Mouse (Mus musculus): ENCODE measurements at regions not wholly inside any gene's neighbourhood (a gene's known extent, or its start where the extent isn't known, plus 50 kb on each side); places are given as distances from the start of the nearest gene placed in this dataset.

DNA sequence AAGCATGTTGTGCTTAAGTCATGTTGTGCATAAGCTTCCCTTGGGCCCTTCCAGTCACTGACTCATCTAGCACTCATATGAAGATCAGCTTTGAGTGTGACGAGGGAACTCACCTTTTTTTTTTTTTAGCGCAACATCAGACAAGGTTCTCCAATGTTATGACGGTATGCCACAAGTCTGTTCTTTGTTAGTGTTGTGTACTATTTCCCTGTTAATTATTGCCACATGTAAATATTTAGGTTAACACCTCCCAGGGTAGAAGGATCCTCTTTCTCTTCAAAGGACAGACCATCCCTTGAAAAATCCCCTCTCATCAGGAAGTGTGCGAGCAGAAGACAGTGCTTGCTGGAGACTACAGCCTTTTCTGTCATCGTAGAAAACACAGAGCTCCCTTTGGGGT lies 129.9 kb downstream of the Dusp6 start:
- H3K4me1 ChIP-seq (ENCODE audit: control insufficient read depth, insufficient read depth, insufficient read length, low read length), result no peaks in the 10 kb centered on the region
- no peaks in the 10 kb centered on the region for H3K27me3 ChIP-seq (ENCODE audit: control insufficient read depth, insufficient read depth, low read length)
- WGBS, result 75% methylated on average over 5 of the region's 5 CpGs

DNA sequence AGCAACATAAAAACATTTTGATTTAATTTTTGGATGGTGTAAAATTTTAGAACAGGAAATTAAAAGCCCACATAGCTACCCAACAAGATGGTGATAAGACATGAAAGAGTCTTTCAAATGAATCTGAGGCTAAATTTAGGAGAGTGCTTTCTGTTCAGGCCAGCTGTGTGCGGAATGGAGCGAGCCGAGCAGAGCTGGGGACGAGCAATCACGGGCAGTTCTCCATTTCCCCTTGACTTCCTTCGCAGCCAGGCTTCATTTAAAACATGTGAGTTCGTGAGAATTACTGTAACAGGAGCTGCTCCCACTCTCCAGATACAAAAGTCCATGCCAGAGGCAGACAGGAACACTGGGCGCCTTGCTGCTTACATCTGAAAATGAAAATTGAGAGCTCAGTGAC lies 130.5 kb downstream of the Dusp6 start:
- Histone ChIP-seq H3K27ac (ENCODE audit: insufficient read depth, low read depth, low read length) (no peak overlapping the region), H3K36me3 (ENCODE audit: control insufficient read depth, insufficient read depth, low read length) (no peaks in the 10 kb centered on the region), H3K4me3 (ENCODE audit: low read depth, low read length) (no peak overlapping the region), H3K4me1 (ENCODE audit: control insufficient read depth, insufficient read depth, insufficient read length, low read length) (no peaks in the 10 kb centered on the region), H3K27me3 (ENCODE audit: control insufficient read depth, insufficient read depth, low read length) (no peaks in the 10 kb centered on the region)
- TF ChIP-seq POLR2A (IDR thresholded peaks at IDR 0.05; ENCODE audit: low read depth, low read length), result no peak
- WGBS, result 65% methylated on average over 8 of the region's 8 CpGs

More for the DNA sequence above, 129.9 kb downstream of the Dusp6 start:
- TF ChIP-seq CTCF (IDR thresholded peaks at IDR 0.05; ENCODE audit: extremely low read depth, insufficient read length, insufficient replicate concordance, low read depth, low read length), result no peak
- no peak for TF ChIP-seq POLR2A (IDR thresholded peaks at IDR 0.05; ENCODE audit: low read depth, low read length)
- H3K4me3 ChIP-seq (ENCODE audit: low read depth, low read length), result no peak overlapping the region
- H3K36me3 ChIP-seq (ENCODE audit: control insufficient read depth, insufficient read depth, low read length), result no peaks in the 10 kb centered on the region
- H3K27ac ChIP-seq (ENCODE audit: insufficient read depth, low read depth, low read length), result no peak overlapping the region

DNA sequence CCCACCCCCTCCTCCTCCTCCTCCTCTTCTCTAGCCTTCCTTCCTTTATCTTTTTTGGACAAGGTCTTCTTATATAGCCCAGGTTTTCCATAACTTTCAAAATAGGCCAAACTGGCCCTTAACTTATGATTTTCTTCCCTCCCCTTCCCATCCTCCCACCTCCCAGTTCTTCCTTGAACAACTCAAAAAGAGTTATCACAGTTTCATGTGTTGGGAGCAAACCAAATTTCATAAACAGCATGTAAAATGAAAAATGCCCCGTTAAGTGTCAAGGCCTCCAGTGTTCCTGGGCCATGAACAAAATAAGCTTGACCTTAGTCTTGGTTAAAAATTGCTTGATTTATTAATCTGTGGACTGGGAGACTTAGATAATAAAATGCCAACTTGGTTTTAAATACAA lies 132.4 kb downstream of the Dusp6 start:
- H3K4me1 ChIP-seq (ENCODE audit: control insufficient read depth, insufficient read depth, insufficient read length, low read length), result no peaks in the 10 kb centered on the region
- no peak overlapping the region for H3K4me3 ChIP-seq (ENCODE audit: low read depth, low read length)
- H3K36me3 ChIP-seq (ENCODE audit: control insufficient read depth, insufficient read depth, low read length), result no peaks in the 10 kb centered on the region
- H3K27ac ChIP-seq (ENCODE audit: insufficient read depth, low read depth, low read length), result no peak overlapping the region
- 92% methylated on average over 1 of the region's 1 CpGs for WGBS
- H3K27me3 ChIP-seq (ENCODE audit: control insufficient read depth, insufficient read depth, low read length), result no peaks in the 10 kb centered on the region
- TF ChIP-seq POLR2A (IDR thresholded peaks at IDR 0.05; ENCODE audit: low read depth, low read length) (no peak), CTCF (IDR thresholded peaks at IDR 0.05; ENCODE audit: extremely low read depth, insufficient read length, insufficient replicate concordance, low read depth, low read length) (no peak)

DNA sequence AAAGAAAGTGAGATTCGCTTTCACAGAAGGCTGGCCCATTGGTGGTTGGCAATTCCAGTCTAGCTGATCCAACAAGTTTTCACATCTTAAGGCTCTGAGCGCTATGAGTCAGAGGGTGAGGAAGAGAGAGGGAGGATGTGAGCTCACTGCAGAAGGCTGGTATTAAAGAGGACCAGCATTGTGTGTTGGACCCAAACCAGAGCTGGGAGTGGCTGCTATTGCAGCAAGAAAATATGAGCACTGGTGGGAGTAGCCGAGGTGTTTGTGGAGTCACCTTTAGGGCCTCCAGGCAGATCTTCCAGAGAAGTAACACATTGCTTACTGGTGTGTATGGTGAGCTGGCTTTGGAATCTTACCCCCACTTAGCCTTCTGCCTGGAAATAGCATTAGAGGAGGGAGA lies 133.6 kb downstream of the Dusp6 start:
- no peak overlapping the region for H3K4me3 ChIP-seq (ENCODE audit: low read depth, low read length)
- 69% methylated on average over 3 of the region's 3 CpGs for WGBS
- H3K36me3 ChIP-seq (ENCODE audit: control insufficient read depth, insufficient read depth, low read length), result no peaks in the 10 kb centered on the region
- no peaks in the 10 kb centered on the region for H3K27me3 ChIP-seq (ENCODE audit: control insufficient read depth, insufficient read depth, low read length)
- no peaks in the 10 kb centered on the region for H3K4me1 ChIP-seq (ENCODE audit: control insufficient read depth, insufficient read depth, insufficient read length, low read length)
- no peak overlapping the region for H3K27ac ChIP-seq (ENCODE audit: insufficient read depth, low read depth, low read length)
- TF ChIP-seq CTCF (IDR thresholded peaks at IDR 0.05; ENCODE audit: extremely low read depth, insufficient read length, insufficient replicate concordance, low read depth, low read length) (no peak), POLR2A (IDR thresholded peaks at IDR 0.05; ENCODE audit: low read depth, low read length) (no peak)

DNA sequence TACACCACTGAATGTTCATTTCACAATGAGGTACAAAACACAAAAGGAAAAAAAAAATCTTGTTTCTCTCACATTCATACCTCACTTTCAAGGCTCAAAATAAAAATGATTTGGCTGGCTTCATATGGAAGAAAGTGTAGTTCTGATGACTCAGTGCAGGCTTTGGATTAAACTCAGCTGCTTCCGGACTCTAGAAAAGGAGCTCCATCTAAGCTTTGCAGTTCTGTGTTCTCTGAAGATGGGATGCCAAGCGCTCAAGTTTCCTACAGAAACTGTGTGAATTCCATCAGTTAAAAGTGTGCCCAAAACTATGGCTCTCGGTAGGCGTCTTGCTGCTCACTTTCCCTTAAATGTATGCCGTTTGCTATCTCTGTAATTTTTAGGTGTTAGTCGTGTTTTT lies 137.0 kb downstream of the Dusp6 start:
- Histone ChIP-seq H3K4me3 (ENCODE audit: low read depth, low read length) (no peak overlapping the region), H3K27me3 (ENCODE audit: control insufficient read depth, insufficient read depth, low read length) (no peaks in the 10 kb centered on the region), H3K27ac (ENCODE audit: insufficient read depth, low read depth, low read length) (no peak overlapping the region), H3K36me3 (ENCODE audit: control insufficient read depth, insufficient read depth, low read length) (no peaks in the 10 kb centered on the region), H3K4me1 (ENCODE audit: control insufficient read depth, insufficient read depth, insufficient read length, low read length) (no peaks in the 10 kb centered on the region)
- TF ChIP-seq CTCF (IDR thresholded peaks at IDR 0.05; ENCODE audit: extremely low read depth, insufficient read length, insufficient replicate concordance, low read depth, low read length) (no peak), POLR2A (IDR thresholded peaks at IDR 0.05; ENCODE audit: low read depth, low read length) (no peak)
- 91% methylated on average over 6 of the region's 6 CpGs for WGBS

DNA sequence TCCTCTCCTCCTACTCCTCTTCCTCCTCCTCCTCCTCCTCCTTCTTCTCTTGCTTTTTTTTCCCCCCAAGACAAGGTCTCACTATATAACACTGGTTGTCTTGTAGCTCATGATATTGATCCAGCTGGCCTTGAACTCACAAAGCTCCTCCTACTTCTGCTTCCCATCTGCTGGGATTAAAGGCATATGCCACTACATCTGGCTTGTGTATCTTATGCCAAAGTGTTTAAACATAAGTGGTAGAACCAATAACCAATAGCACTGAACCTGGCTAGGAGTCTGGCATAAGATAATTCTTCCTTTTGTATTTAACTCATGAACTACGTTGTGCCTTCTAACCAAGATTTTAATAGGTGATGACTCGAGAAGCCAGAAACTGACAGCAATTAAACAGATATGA lies 143.7 kb downstream of the Dusp6 start:
- no peak for TF ChIP-seq POLR2A (IDR thresholded peaks at IDR 0.05; ENCODE audit: low read depth, low read length)
- TF ChIP-seq CTCF (IDR thresholded peaks at IDR 0.05; ENCODE audit: extremely low read depth, insufficient read length, insufficient replicate concordance, low read depth, low read length), result no peak
- Histone ChIP-seq H3K4me1 (ENCODE audit: control insufficient read depth, insufficient read depth, insufficient read length, low read length) (no peaks in the 10 kb centered on the region), H3K27me3 (ENCODE audit: control insufficient read depth, insufficient read depth, low read length) (no peaks in the 10 kb centered on the region), H3K36me3 (ENCODE audit: control insufficient read depth, insufficient read depth, low read length) (no peaks in the 10 kb centered on the region), H3K27ac (ENCODE audit: insufficient read depth, low read depth, low read length) (no peak overlapping the region), H3K4me3 (ENCODE audit: low read depth, low read length) (no peak overlapping the region)
- WGBS, result 86% methylated on average over 2 of the region's 2 CpGs

DNA sequence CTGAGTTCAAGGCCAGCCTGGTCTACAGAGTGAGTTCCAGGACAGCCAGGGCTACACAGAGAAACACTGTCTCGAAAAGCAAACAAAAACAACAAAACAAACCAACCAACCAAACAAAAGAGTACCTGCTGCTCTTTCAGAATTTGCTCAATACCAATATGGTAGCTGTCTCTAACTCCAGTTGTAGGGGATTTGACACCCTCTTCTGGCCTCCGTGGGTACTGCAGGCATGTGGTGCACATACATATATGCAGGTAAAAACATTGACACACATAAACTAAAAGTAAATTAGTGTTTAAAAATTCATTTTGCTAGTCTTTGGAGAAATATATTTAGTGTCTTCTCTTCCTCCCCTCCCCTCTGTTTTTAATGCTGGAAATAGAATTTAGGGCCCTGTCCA lies 145.8 kb downstream of the Dusp6 start:
- TF ChIP-seq POLR2A (IDR thresholded peaks at IDR 0.05; ENCODE audit: low read depth, low read length), result no peak
- no peak for TF ChIP-seq CTCF (IDR thresholded peaks at IDR 0.05; ENCODE audit: extremely low read depth, insufficient read length, insufficient replicate concordance, low read depth, low read length)
- WGBS, result 92% methylated on average over 2 of the region's 2 CpGs
- no peaks in the 10 kb centered on the region for H3K36me3 ChIP-seq (ENCODE audit: control insufficient read depth, insufficient read depth, low read length)
- no peak overlapping the region for H3K27ac ChIP-seq (ENCODE audit: insufficient read depth, low read depth, low read length)
- no peaks in the 10 kb centered on the region for H3K4me1 ChIP-seq (ENCODE audit: control insufficient read depth, insufficient read depth, insufficient read length, low read length)
- H3K4me3 ChIP-seq (ENCODE audit: low read depth, low read length), result no peak overlapping the region
- no peaks in the 10 kb centered on the region for H3K27me3 ChIP-seq (ENCODE audit: control insufficient read depth, insufficient read depth, low read length)

DNA sequence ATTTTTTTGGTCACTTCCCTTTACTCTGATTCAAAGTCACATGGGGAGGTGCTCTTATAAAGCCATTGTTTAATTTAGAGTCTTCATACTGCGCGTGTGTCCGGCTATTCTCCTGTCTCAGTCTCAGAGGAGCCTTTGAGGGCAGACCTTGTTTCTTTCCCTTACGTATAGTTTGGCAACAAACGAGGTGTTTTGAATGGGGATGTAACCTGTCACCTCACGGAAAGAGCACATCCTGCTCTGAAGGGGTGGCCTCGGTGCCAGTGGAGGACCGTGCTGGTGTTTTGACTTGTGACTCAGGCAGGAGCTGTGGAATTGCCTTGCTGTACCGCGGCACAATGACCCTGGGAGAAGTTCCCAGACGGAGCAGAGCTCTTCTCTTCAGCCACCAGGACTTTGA lies 146.7 kb downstream of the Dusp6 start:
- Histone ChIP-seq H3K4me1 (ENCODE audit: control insufficient read depth, insufficient read depth, insufficient read length, low read length) (no peaks in the 10 kb centered on the region), H3K27me3 (ENCODE audit: control insufficient read depth, insufficient read depth, low read length) (no peaks in the 10 kb centered on the region), H3K27ac (ENCODE audit: insufficient read depth, low read depth, low read length) (no peak overlapping the region), H3K36me3 (ENCODE audit: control insufficient read depth, insufficient read depth, low read length) (no peaks in the 10 kb centered on the region), H3K4me3 (ENCODE audit: low read depth, low read length) (no peak overlapping the region)
- TF ChIP-seq CTCF (IDR thresholded peaks at IDR 0.05; ENCODE audit: extremely low read depth, insufficient read length, insufficient replicate concordance, low read depth, low read length), result no peak
- no peak for TF ChIP-seq POLR2A (IDR thresholded peaks at IDR 0.05; ENCODE audit: low read depth, low read length)
- 69% methylated on average over 11 of the region's 11 CpGs for WGBS

All from small intestine, adult 2 months (tissue).